8 mouse cellular contexts compared by ENCODE assay signal in genomic region chr11:109474086-109474742, GRCm38 (mm10). TPM values are rescaled to one million over a fixed set of nuclear protein-coding genes. Genes with fewer than 3 reads are reported as not detected.
DNase-seq lines count a peak whose midpoint lies in the region; ATAC-seq and TF ChIP-seq lines count a peak whose summit lies in the region.

No protein-coding gene starts in this region.

- WGBS in liver, embryonic 11.5 days, result 10% methylated on average over 14 of the region's 14 CpGs
- WGBS in stomach, embryonic 14.5 days, result 10% methylated on average over 14 of the region's 14 CpGs

- H3K27me3 ChIP-seq in CH12.LX (replicated peaks), result no peaks in the 10 kb centered on the region
- H3K27me3 ChIP-seq in liver, embryonic 11.5 days (replicated peaks; ENCODE audit: control insufficient read depth, insufficient read depth, low read length), result no peaks in the 10 kb centered on the region
- H3K27me3 ChIP-seq in stomach, embryonic 14.5 days (ENCODE audit: control insufficient read depth, insufficient read depth, low read length), result no peaks in the 10 kb centered on the region

- peak overlapping the region; percentile 89 for H3K27ac ChIP-seq in gastrocnemius, adult 2 months
- peak overlapping the region; percentile 85; the same call in 1 of the 2 replicates for H3K27ac ChIP-seq in CH12.LX (ENCODE audit: insufficient read depth, low read depth)
- H3K27ac ChIP-seq in embryonic fibroblast, embryonic 13.5 days (ENCODE audit: insufficient read depth, low read length), result no peak overlapping the region
- H3K27ac ChIP-seq in liver, embryonic 11.5 days (ENCODE audit: low read depth, low read length), result peak overlapping the region; percentile 98
- H3K27ac ChIP-seq in stomach, embryonic 14.5 days (ENCODE audit: low read length), result no peak overlapping the region; the same call in 1 of the 2 replicates

- no peak for TF ChIP-seq POLR2A in CH12.LX (IDR thresholded peaks at IDR 0.05; ENCODE audit: low read depth, low read length)
- TF ChIP-seq POLR2A in embryonic fibroblast, embryonic 13.5 days (IDR thresholded peaks at IDR 0.05; ENCODE audit: low read depth, low read length), result no peak

- TF ChIP-seq RAD21 in CH12.LX (IDR thresholded peaks at IDR 0.05; ENCODE audit: low read depth, low read length), result no peak

- no peak for DNase-seq in gastrocnemius, adult 2 months
- DNase-seq in gastrocnemius, postnatal 25 days, result no peak
- peak; percentile 23 for DNase-seq in CH12.LX (ENCODE audit: extremely low read depth)
- no peak for DNase-seq in liver, embryonic 11.5 days (ENCODE audit: low spot score)
- no peak for DNase-seq in ovary, adult 18-20 months (ENCODE audit: low spot score)

- TF ChIP-seq CTCF in gastrocnemius, adult 2 months (IDR thresholded peaks at IDR 0.05), result no peak
- TF ChIP-seq CTCF in CH12.LX (conservative IDR thresholded peaks at IDR 0.05 in 1 of 2, IDR thresholded peaks at IDR 0.05 in 1 of 2; ENCODE audit: low read depth in 2 of 2, low read length in 2 of 2), result no peak
- no peak for TF ChIP-seq CTCF in embryonic fibroblast, embryonic 13.5 days (IDR thresholded peaks at IDR 0.05; ENCODE audit: borderline replicate concordance, insufficient read depth, low read length)

- peaks cover 5% of the 10 kb centered on the region; the same call in 1 of the 2 replicates for H3K79me2 ChIP-seq in CH12.LX (replicated peaks; ENCODE audit: control insufficient read depth, extremely low read depth, insufficient read depth, poor library complexity, severe bottlenecking)

- H3K4me1 ChIP-seq in CH12.LX (ENCODE audit: control insufficient read depth in 1 of 2, insufficient read depth in 2 of 2), result peaks cover 11 to 59% of the 10 kb centered on the region in 2 experiments
- no peaks in the 10 kb centered on the region for H3K4me1 ChIP-seq in embryonic fibroblast, embryonic 13.5 days (ENCODE audit: control insufficient read depth, insufficient read depth, low read length)
- peaks cover 36% of the 10 kb centered on the region for H3K4me1 ChIP-seq in liver, embryonic 11.5 days (replicated peaks; ENCODE audit: control insufficient read depth, insufficient read depth, low read length)
- H3K4me1 ChIP-seq in stomach, embryonic 14.5 days (ENCODE audit: control insufficient read depth, insufficient read depth, low read length), result 0 out of 2 replicates have a peak, but pooled peaks cover 3% of the 10 kb centered on the region

- no peak for TF ChIP-seq EP300 in CH12.LX (IDR thresholded peaks at IDR 0.05; ENCODE audit: low read length)

- H3K4me3 ChIP-seq in gastrocnemius, adult 2 months, result peak overlapping the region; percentile 91
- peak overlapping the region; percentile 61 to 95 (median 72) for H3K4me3 ChIP-seq in CH12.LX (replicated peaks in 1 of 3; ENCODE audit: low read depth in 2 of 3, low read length in 2 of 3, poor library complexity in 1 of 3)
- H3K4me3 ChIP-seq in embryonic fibroblast, embryonic 13.5 days (ENCODE audit: insufficient read depth, low read length), result peak overlapping the region; percentile 48
- H3K4me3 ChIP-seq in liver, embryonic 11.5 days (ENCODE audit: low read depth, low read length), result peak overlapping the region; percentile 85
- H3K4me3 ChIP-seq in stomach, embryonic 14.5 days (ENCODE audit: low read depth, low read length), result peak overlapping the region; percentile 80

- H3K36me3 ChIP-seq in CH12.LX (replicated peaks in 1 of 2; ENCODE audit: control insufficient read depth in 1 of 2, insufficient read depth in 1 of 2, low read length in 1 of 2), result peaks cover 0 to 2% of the 10 kb centered on the region in 2 experiments
- H3K36me3 ChIP-seq in liver, embryonic 11.5 days (ENCODE audit: control insufficient read depth, insufficient read depth, low read length), result no peaks in the 10 kb centered on the region
- H3K36me3 ChIP-seq in stomach, embryonic 14.5 days (ENCODE audit: control insufficient read depth, insufficient read depth, low read length), result no peaks in the 10 kb centered on the region

- dilution Hi-C loops in CH12.LX (cut with MboI; ENCODE audit: extremely low pct_ligation_motif_present, extremely low pct_unique_long_range_greater_than_20kb, low sequenced_read_pairs), result no loop called here

- H3K9me3 ChIP-seq in CH12.LX (replicated peaks; ENCODE audit: low read length), result no peaks in the 10 kb centered on the region
- H3K9me3 ChIP-seq in liver, embryonic 11.5 days (ENCODE audit: control insufficient read depth, low read length), result no peaks in the 10 kb centered on the region
- no peaks in the 10 kb centered on the region for H3K9me3 ChIP-seq in stomach, embryonic 14.5 days (ENCODE audit: control insufficient read depth, low read depth, low read length)

- ATAC-seq in liver, embryonic 11.5 days (replicated peaks; ENCODE audit: low FRiP score), result peak; percentile 4; the same call in 1 of the 2 replicates
- ATAC-seq in stomach, embryonic 14.5 days (ENCODE audit: insufficient number of reproducible peaks, insufficient read depth, low FRiP score, low read depth), result peak; percentile 3; the same call in 1 of the 2 replicates
- no peak for ATAC-seq in monocyte, adult 5-6 weeks (replicated peaks; ENCODE audit: insufficient number of reproducible peaks, low FRiP score, low TSS enrichment, poor library complexity, severe bottlenecking)

- intact Hi-C loops in gastrocnemius, adult 2 months (cut with DNase I), result loop anchor here (5.0 kb wide), 1 partner anchor 98 kb away; no protein-coding TSS in a partner anchor

- peak overlapping the region; percentile 97 for H3K9ac ChIP-seq in CH12.LX (ENCODE audit: insufficient read depth, low read depth)
- H3K9ac ChIP-seq in liver, embryonic 11.5 days (ENCODE audit: low read depth, low read length), result peak overlapping the region; percentile 97
- H3K9ac ChIP-seq in stomach, embryonic 14.5 days (replicated peaks; ENCODE audit: low read depth, low read length), result peak overlapping the region; percentile 71

- peak overlapping the region; percentile 32; the same call in 1 of the 2 replicates for H3K4me2 ChIP-seq in CH12.LX (ENCODE audit: insufficient read depth, low read depth, poor library complexity, severe bottlenecking)
- peak overlapping the region; percentile 84 for H3K4me2 ChIP-seq in liver, embryonic 11.5 days
- peak overlapping the region; percentile 94 for H3K4me2 ChIP-seq in stomach, embryonic 14.5 days (replicated peaks; ENCODE audit: low read depth, low read length)

- in situ Hi-C loops in CH12.LX (cut with MboI; ENCODE audit: low pct_ligation_motif_present, low pct_unique_long_range_greater_than_20kb, low sequenced_read_pairs), result no loop called here

TF ChIP-seq in CH12.LX, 34 proteins besides CTCF, POLR2A, EP300 and RAD21:
- TF ChIP-seq USF2 (conservative IDR thresholded peaks at IDR 0.05; ENCODE audit: low read depth, low read length) (no peak), ZNF384 (IDR thresholded peaks at IDR 0.05; ENCODE audit: low read depth, low read length) (no peak), TCF12 (IDR thresholded peaks at IDR 0.05; ENCODE audit: low read depth, low read length) (no peak), USF1 (IDR thresholded peaks at IDR 0.05; ENCODE audit: low read depth, low read length) (no peak), IRF4 (IDR thresholded peaks at IDR 0.05; ENCODE audit: low read depth, low read length) (no peak), CHD2 (IDR thresholded peaks at IDR 0.05; ENCODE audit: low read length) (no peak), ETS1 (conservative IDR thresholded peaks at IDR 0.05; ENCODE audit: low read depth, low read length) (no peak), MXI1 (IDR thresholded peaks at IDR 0.05; ENCODE audit: low read depth, low read length) (no peak), POLR2AphosphoS2 (IDR thresholded peaks at IDR 0.05; ENCODE audit: low read depth, low read length) (no peak), MAZ (IDR thresholded peaks at IDR 0.05; ENCODE audit: low read depth, low read length) (no peak; the same call in 1 of the 2 replicates), MAX (IDR thresholded peaks at IDR 0.05; ENCODE audit: low read length) (no peak), UBTF (IDR thresholded peaks at IDR 0.05; ENCODE audit: low read depth, low read length) (no peak), ZKSCAN1 (IDR thresholded peaks at IDR 0.05; ENCODE audit: borderline replicate concordance, low read depth, low read length) (no peak)
TF ChIP-seq in CH12.LX: peak in this region for 0.

RNA-seq across cellular contexts. Expression of gene Slc16a6, which starts 0.8 kb away (rescaled TPM):
- 1 to 10 TPM; 7.4 to 9.2 TPM for total RNA-seq in gastrocnemius, adult 2 months (2021)
- 10 to 100 TPM in 1 of 2 experiments, 1 to 10 TPM in 1; 7.0 to 11.5 TPM for total RNA-seq in gastrocnemius, postnatal 25 days (2021)
- total RNA-seq in CH12.LX (2012; rRNA removed) (14.1 and 18.3 TPM in 2 replicates), CH12.LX (2014; rRNA removed) (18.7 and 20.9 TPM in 2 replicates)
- 18.9 and 24.2 TPM in 2 replicates for polyA plus RNA-seq in CH12.LX (2012; ENCODE audit: insufficient read length, low read depth)
- polyA plus RNA-seq in embryonic fibroblast, embryonic 13.5 days (2011; ENCODE audit: insufficient read length, low read depth, missing spikeins), result 1.0 and 3.0 TPM in 2 replicates
- polyA plus RNA-seq in liver, embryonic 11.5 days (2014; fragmentation: Nextera tagmentation; extraction: Ambion mirVana), result 52.2 and 58.7 TPM in 2 replicates
- 4.4 and 6.7 TPM in 2 replicates for polyA plus RNA-seq in stomach, embryonic 14.5 days (2014; fragmentation: Nextera tagmentation; extraction: Ambion mirVana)
- 9.1 to 20.3 TPM (median 11.3 TPM) in 3 replicates for total RNA-seq in monocyte, adult 5-6 weeks (2017)

RNA-seq across cellular contexts. Expression of gene Arsg, which starts 1.0 kb away (rescaled TPM):
- total RNA-seq in gastrocnemius, adult 2 months (2021), result under 1 TPM; 0.84 to 0.86 TPM
- total RNA-seq in gastrocnemius, postnatal 25 days (2021), result 1 to 10 TPM; 2.6 to 4.7 TPM
- total RNA-seq in CH12.LX (2012; rRNA removed) (2.2 and 3.3 TPM in 2 replicates), CH12.LX (2014; rRNA removed) (1.3 and 1.4 TPM in 2 replicates)
- polyA plus RNA-seq in CH12.LX (2012; ENCODE audit: insufficient read length, low read depth), result 0.76 and 0.79 TPM in 2 replicates
- 2.7 and 3.9 TPM in 2 replicates for polyA plus RNA-seq in embryonic fibroblast, embryonic 13.5 days (2011; ENCODE audit: insufficient read length, low read depth, missing spikeins)
- 5.8 and 6.2 TPM in 2 replicates for polyA plus RNA-seq in liver, embryonic 11.5 days (2014; fragmentation: Nextera tagmentation; extraction: Ambion mirVana)
- polyA plus RNA-seq in stomach, embryonic 14.5 days (2014; fragmentation: Nextera tagmentation; extraction: Ambion mirVana), result 3.5 TPM in 2 replicates
- 0.96 to 2.5 TPM (median 1.1 TPM) in 3 replicates for total RNA-seq in monocyte, adult 5-6 weeks (2017)

RNA-seq across cellular contexts. Expression of gene Amz2, which starts 48.5 kb away (rescaled TPM):
- 10 to 100 TPM; 70.4 to 71.7 TPM for total RNA-seq in gastrocnemius, adult 2 months (2021)
- 10 to 100 TPM; 54.0 to 63.0 TPM for total RNA-seq in gastrocnemius, postnatal 25 days (2021)
- total RNA-seq in CH12.LX (2012; rRNA removed), result 19.7 and 23.3 TPM in 2 replicates
- total RNA-seq in CH12.LX (2014; rRNA removed), result 22.3 and 24.5 TPM in 2 replicates
- polyA plus RNA-seq in CH12.LX (2012; ENCODE audit: insufficient read length, low read depth), result 18.6 and 23.7 TPM in 2 replicates
- 58.5 and 82.9 TPM in 2 replicates for polyA plus RNA-seq in embryonic fibroblast, embryonic 13.5 days (2011; ENCODE audit: insufficient read length, low read depth, missing spikeins)
- polyA plus RNA-seq in liver, embryonic 11.5 days (2014; fragmentation: Nextera tagmentation; extraction: Ambion mirVana), result 33.7 and 35.5 TPM in 2 replicates
- polyA plus RNA-seq in stomach, embryonic 14.5 days (2014; fragmentation: Nextera tagmentation; extraction: Ambion mirVana), result 42.8 and 46.6 TPM in 2 replicates
- 32.6 to 34.9 TPM (median 33.6 TPM) in 3 replicates for total RNA-seq in monocyte, adult 5-6 weeks (2017)

Comparison
In these comparisons a context has a peak if more than half of its experiments do, and no peak if none do; other contexts are left out.
1. H3K27ac ChIP-seq: peak in gastrocnemius, adult 2 months (single experiment), CH12.LX (single experiment) and liver, embryonic 11.5 days (single experiment); none in embryonic fibroblast, embryonic 13.5 days (single experiment) and stomach, embryonic 14.5 days (single experiment).
2. H3K4me2 ChIP-seq: peak in every context shown above with its lines; median percentile 94 in stomach, embryonic 14.5 days; 84 in liver, embryonic 11.5 days; 32 in CH12.LX.
3. Peak in every context shown above with its lines, with median percentiles within 50 percentile points of each other: H3K4me3 ChIP-seq and H3K9ac ChIP-seq.